Mouse (Mus musculus) heart, postnatal 25 days (tissue): Measurements from ENCODE around the gene Ispd. TPM values are rescaled to one million over a fixed set of nuclear protein-coding genes. Genes with fewer than 3 reads are reported as not detected.
"Not testable (repeated sequence)": the region's sequence is repeated elsewhere in the genome, so short reads cannot be mapped to it uniquely, and the experiment has no call there.

Experiments
- DNase-seq: peaks from one replicate; pipeline ENCODE4 v3.0.0; 2022; ENCODE audit warnings: low spot score
- intact Hi-C: fragments of 180-260 bp; cut with DNase I; formaldehyde crosslinking; loops from one replicate; pipeline ENCODE4 v1.15.1; 2025
- total RNA-seq, 2 experiments: library from RNA; stranded (reverse); gene quantifications; 2 replicates each; pipeline ENCODE4 v1.2.3; 2021

Gene Ispd
- total RNA-seq: 1 to 10 TPM; 4.7 to 6.3 TPM

- intact Hi-C loops: loop anchor here (10.0 kb wide), 1 partner anchor 167 kb away; no protein-coding TSS in a partner anchor
- DNase-seq: peak; percentile 82
Measured at GRCm38 (mm10) chr12:36381441-36382340, at the start of gene Ispd, which contains the start of gene D630036H23Rik. Ispd (plus strand) TSS chr12:36381450. D630036H23Rik (minus strand) TSS chr12:36382181.

DNA sequence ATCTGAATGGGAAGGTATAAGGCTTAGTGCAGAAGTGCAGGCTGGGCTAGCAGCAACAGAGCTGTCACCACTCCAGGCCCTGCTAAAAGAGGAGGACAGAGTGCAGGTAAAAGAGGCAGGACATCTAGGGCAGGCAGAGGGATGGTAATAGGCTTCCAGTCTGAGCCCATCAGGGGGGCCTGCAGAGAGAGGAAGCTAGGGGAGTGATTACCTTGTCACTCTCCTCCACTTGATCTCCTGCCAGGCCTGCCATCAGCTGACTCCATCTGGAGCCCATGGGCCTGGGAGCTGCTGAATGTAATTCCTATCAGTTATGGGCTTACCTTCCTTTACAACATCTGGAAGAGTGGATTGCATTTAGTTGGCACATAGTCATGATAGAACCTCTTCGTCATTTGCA, 48.6 kb upstream of the Ispd start:
- intact Hi-C loops: no loop called here

DNA sequence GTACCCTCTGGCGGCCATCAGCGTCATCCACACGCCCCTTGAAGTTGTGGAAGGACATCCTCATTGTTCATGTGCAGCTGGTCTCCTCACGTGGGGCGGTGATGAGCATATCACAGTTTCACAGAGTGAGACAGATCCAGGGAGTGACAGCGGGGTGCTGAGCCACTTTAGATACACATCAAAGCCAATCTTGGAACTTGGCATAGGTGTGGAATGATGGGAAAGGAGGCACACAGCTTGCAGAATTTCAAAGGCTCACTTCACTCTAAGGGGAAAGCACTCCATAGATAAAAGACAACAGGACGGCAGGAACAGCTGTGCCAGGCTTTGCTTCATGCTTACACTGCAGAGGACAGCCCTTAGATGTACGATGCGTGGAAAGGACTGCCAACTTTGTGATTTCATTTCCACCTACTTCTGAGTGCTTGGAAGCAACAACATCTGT, 47.4 kb upstream of the Ispd start:
- DNase-seq: no peak
- intact Hi-C loops: no loop called here

More for the DNA sequence above, 48.6 kb upstream of the Ispd start:
- no peak for DNase-seq

GRCm38 (mm10) chr12:36344131-36344530, 37.1 kb upstream of the Ispd start:
- intact Hi-C loops: no loop called here
- DNase-seq: no peak

GRCm38 (mm10) chr12:36360064-36360463, 21.2 kb upstream of the Ispd start:
- intact Hi-C loops: no loop called here
- no peak for DNase-seq

GRCm38 (mm10) chr12:36360693-36361092, 20.6 kb upstream of the Ispd start:
- no peak for DNase-seq
- intact Hi-C loops: no loop called here

DNA sequence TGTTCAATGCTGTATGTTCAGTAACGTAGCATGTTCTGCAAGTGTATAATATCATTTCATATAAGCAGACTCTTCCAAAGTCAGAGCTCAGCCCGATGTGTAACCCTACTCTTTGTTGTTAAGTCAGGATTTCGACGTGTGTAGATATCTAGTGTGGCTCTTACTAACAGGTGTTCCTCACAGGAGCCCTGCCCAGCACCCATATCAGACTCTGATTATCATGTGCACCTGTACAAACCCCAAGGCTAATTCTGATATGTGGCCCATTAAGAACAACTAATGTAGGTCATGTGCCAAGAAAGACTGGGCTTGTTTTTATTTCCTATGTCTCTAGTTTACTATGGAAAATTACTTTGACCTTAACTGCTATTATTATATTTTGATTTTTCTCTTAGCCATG, 17.2 kb upstream of the Ispd start:
- no peak for DNase-seq
- intact Hi-C loops: no loop called here

DNA sequence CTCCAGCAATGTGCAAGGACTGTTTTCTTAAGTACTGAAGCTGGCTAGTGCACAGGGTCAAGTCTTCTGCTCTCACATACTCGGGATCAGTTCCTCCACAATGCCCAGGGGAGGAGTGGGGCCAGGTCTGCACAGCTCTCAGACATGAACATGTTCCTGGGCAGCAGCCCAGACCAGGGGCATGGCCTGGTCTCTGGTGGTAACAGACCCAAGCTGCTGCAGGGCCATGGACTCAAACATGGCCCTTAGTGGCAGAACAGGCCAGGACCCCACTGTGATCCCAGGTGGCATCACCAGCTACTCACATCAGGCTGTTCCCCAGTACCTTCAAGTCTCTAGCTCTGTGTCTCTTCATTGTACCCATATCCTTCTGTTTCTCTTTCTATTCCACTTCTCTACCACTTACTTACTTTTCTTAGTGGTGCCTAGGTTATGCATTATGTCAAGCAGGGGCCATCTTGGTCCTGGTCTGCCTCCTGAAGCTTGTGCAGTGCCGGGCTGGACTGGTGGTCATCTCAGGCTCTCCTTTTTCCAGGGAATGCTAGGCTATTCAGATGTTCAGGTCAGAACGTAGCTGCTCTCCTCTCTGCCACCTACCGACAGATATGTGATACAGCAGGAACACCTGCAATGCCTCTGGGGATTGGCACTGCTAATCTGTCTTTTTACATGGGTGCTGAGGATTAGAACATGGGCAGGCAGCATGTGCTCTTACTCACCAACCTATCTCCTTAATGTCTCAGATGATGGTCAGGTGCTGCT, 7.8 kb upstream of the Ispd start:
- intact Hi-C loops: no loop called here
- DNase-seq: no peak

- intact Hi-C loops: not testable (repeated sequence)
Measured at GRCm38 (mm10) chr12:36376391-36376790, 4.9 kb upstream of the Ispd start.

GRCm38 (mm10) chr12:36380254-36380653, 996 bp upstream of the Ispd start:
- intact Hi-C loops: loop anchor here (10.0 kb wide), 1 partner anchor 165 kb away; no protein-coding TSS in a partner anchor
- no peak for DNase-seq

More at GRCm38 (mm10) chr12:36376391-36376790, 4.9 kb upstream of the Ispd start:
- not testable (repeated sequence) for DNase-seq

DNA sequence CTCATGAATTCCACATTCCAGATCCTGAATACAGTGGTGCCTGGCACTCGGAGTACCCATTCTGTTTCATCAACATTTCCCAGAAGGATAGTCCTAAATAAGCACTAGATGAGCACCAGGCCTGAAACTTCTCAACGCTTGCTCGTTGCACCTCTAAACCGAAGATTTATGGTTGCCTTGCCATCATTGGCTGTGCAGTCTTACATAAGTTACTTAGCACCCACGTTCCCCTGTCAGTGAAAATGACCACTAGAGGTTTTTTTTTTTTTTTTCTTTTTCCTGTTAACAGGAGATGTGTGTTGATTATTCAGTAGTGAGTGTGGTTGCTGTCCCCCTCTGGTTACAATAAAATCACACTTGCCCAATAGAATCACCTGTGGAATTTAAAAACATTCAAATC, 444 bp upstream of the Ispd start:
- intact Hi-C loops: loop anchor here (10.0 kb wide), 1 partner anchor 166 kb away; no protein-coding TSS in a partner anchor
- DNase-seq: no peak

GRCm38 (mm10) chr12:36385386-36385785, 4.1 kb downstream of the Ispd start:
- DNase-seq: no peak
- intact Hi-C loops: loop anchor here (10.0 kb wide), 1 partner anchor 171 kb away; no protein-coding TSS in a partner anchor

DNA sequence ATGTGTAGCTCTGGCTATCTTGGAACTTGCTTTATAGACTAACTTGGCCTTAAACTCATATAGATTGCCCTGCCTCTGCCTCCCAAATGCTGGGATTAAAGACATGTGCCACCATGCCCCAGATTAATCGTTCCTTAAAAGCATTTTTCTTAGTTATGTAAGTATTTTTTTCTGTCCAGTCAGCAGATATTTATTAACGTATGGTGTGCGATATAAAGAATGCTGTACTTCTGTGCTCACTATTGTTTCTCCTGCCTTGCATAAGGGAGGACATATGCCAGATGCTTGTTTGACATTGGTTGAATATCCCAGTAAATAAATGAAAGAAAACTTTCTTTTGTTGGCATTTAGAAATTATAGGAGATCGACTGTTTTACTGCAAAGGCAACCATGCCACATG, 5.7 kb downstream of the Ispd start:
- no peak for DNase-seq
- intact Hi-C loops: loop anchor here (10.0 kb wide), 1 partner anchor 172 kb away; no protein-coding TSS in a partner anchor

- intact Hi-C loops: no loop called here
- DNase-seq: no peak
Measured at GRCm38 (mm10) chr12:36395115-36395514, 13.9 kb downstream of the Ispd start.

DNA sequence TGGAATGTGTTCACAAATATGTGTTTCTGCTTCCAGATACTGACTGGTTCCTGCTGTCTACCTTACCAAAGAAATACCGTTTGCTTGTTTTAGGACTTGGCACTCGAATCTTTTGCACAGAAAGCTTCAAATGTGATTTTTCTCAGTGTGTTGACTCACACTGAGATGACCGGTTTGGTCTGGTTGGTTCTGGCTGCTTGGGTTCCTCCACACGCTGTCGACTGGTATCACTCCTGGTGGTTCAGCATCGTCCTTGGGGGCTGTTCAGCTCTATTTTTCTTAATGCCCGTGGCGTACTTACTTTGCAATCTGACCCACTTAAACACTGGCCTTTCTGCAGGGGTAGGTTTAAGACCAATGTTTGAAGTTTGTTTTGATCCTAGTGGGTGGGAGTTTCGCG, 42.4 kb downstream of the Ispd start:
- intact Hi-C loops: no loop called here
- DNase-seq: no peak

GRCm38 (mm10) chr12:36425258-36425657, 44.0 kb downstream of the Ispd start:
- intact Hi-C loops: no loop called here
- no peak for DNase-seq

GRCm38 (mm10) chr12:36426163-36427045, 45.2 kb downstream of the Ispd start:
- DNase-seq: no peak
- intact Hi-C loops: no loop called here

DNA sequence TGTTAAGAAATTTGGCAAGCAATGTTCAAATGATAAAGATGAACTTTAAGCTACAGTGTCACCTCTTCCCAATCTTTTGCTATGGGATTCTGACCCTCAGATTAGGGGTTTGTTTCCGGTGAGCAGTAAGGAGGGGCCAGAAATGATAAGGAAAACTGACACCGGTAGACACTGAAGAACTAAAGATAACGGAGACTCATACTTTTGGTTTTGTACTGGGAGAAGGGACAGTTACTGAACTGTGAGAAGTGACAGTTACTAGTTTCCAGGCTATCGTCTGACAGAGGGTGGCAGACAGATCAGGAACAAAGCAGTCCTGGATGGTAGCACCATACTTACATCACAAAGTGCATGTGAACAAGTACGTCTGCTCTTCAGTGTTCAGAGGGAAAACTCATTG, 55.7 kb downstream of the Ispd start:
- no peak for DNase-seq
- intact Hi-C loops: no loop called here

- intact Hi-C loops: no loop called here
Measured at GRCm38 (mm10) chr12:36439396-36439795, 58.1 kb downstream of the Ispd start.

GRCm38 (mm10) chr12:36456002-36456401, 74.8 kb downstream of the Ispd start:
- no peak for DNase-seq
- intact Hi-C loops: no loop called here

More at GRCm38 (mm10) chr12:36439396-36439795, 58.1 kb downstream of the Ispd start:
- no peak for DNase-seq
